Mouse (Mus musculus): ENCODE measurements at regions not wholly inside any gene's neighbourhood (a gene's known extent, or its start where the extent isn't known, plus 50 kb on each side); places are given as distances from the start of the nearest gene placed in this dataset.

GRCm38 (mm10) chr3:9198652-9199332 lies 411.1 kb downstream of the Zfp704 start:
- TF ChIP-seq POLR2A (IDR thresholded peaks at IDR 0.05; ENCODE audit: low read depth, low read length): no peak
- no peak for TF ChIP-seq CTCF (IDR thresholded peaks at IDR 0.05; ENCODE audit: extremely low read depth, insufficient read depth, insufficient read length, insufficient replicate concordance)

Measured in spleen, adult 2 months (tissue).